Mouse (Mus musculus) 416B (cell line): Measurements from ENCODE around the gene Apbb1.
A peak's percentile ranks its signal among the peaks of the same experiment; 100 is the strongest.

Source experiments
- DNase-seq: peaks from one replicate; pipeline ENCODE4 v3.0.0; 2011; ENCODE audit warnings: low read depth

Gene Apbb1

GRCm38 (mm10) chr7:105581094-105581703 lies at the start of gene Apbb1:
Gene Apbb1, minus strand, starts transcription at chr7:105581653.
- DNase-seq: no peak

- peak; percentile 31 for DNase-seq
These were observed 47.2 kb upstream of the Apbb1 start for GRCm38 (mm10) chr7:105628633-105629032.

GRCm38 (mm10) chr7:105625397-105625796 lies 43.9 kb upstream of the Apbb1 start:
- DNase-seq: no peak

GRCm38 (mm10) chr7:105621646-105622292 lies 40.3 kb upstream of the Apbb1 start:
- no peak for DNase-seq

- DNase-seq: no peak
These were observed 39.6 kb upstream of the Apbb1 start for GRCm38 (mm10) chr7:105621053-105621452.

- DNase-seq: no peak
These were observed 38.2 kb upstream of the Apbb1 start for GRCm38 (mm10) chr7:105619701-105620100.

- no peak for DNase-seq
These were observed 36.4 kb upstream of the Apbb1 start for GRCm38 (mm10) chr7:105617810-105618209.

- DNase-seq: no peak
These were observed 35.1 kb upstream of the Apbb1 start for GRCm38 (mm10) chr7:105616561-105616960.

GRCm38 (mm10) chr7:105615720-105616119 lies 34.3 kb upstream of the Apbb1 start:
- DNase-seq: no peak

- no peak for DNase-seq
These were observed 32.9 kb upstream of the Apbb1 start for GRCm38 (mm10) chr7:105614400-105614799.

- no peak for DNase-seq
These were observed 30.3 kb upstream of the Apbb1 start for GRCm38 (mm10) chr7:105611767-105612166.

- peak; percentile 85 for DNase-seq
These were observed 27.0 kb upstream of the Apbb1 start for GRCm38 (mm10) chr7:105608467-105608866.

- peak; percentile 66 for DNase-seq
These were observed 21.6 kb upstream of the Apbb1 start for GRCm38 (mm10) chr7:105602860-105603623.

- DNase-seq: no peak
These were observed 8.6 kb upstream of the Apbb1 start for GRCm38 (mm10) chr7:105590097-105590496.

- no peak for DNase-seq
These were observed 7.0 kb upstream of the Apbb1 start for GRCm38 (mm10) chr7:105588325-105588912.

GRCm38 (mm10) chr7:105581959-105582358 lies 506 bp upstream of the Apbb1 start:
- DNase-seq: no peak

- no peak for DNase-seq
These were observed 795 bp downstream of the Apbb1 start for GRCm38 (mm10) chr7:105580627-105581089.

- DNase-seq: no peak
These were observed 3.0 kb downstream of the Apbb1 start for GRCm38 (mm10) chr7:105578481-105578880.

- no peak for DNase-seq
These were observed 4.0 kb downstream of the Apbb1 start for GRCm38 (mm10) chr7:105577377-105577871.

GRCm38 (mm10) chr7:105576166-105576748 lies 5.2 kb downstream of the Apbb1 start:
- DNase-seq: no peak

GRCm38 (mm10) chr7:105574537-105574936 lies 6.9 kb downstream of the Apbb1 start:
- no peak for DNase-seq

- no peak for DNase-seq
These were observed 8.5 kb downstream of the Apbb1 start for GRCm38 (mm10) chr7:105572949-105573348.
